24 mouse cellular contexts compared by ENCODE assay signal in genomic region chr1:33922975-33923374, GRCm38 (mm10).
"Had no signal": no experiment of that assay in that cellular context is flagged by ENCODE, and none has a peak within 500 bp of the region (broad histone marks: within the 10 kb centered on the region; RNA-seq: fewer than 3 reads in every experiment).

No protein-coding gene starts in this region.

- H3K4me2 ChIP-seq: heart, embryonic 12.5 days; hindbrain, embryonic 13.5 days; hindbrain, embryonic 15.5 days; limb, embryonic 12.5 days; liver, embryonic 11.5 days; liver, embryonic 13.5 days; liver, embryonic 15.5 days had no signal

- ATAC-seq: forebrain, postnatal 0 days; hindbrain, postnatal 0 days; intestine, embryonic 16.5 days; liver, postnatal 0 days had no signal

- H3K4me3 ChIP-seq: heart, embryonic 10.5 days; heart, embryonic 12.5 days; hindbrain, embryonic 13.5 days; hindbrain, embryonic 15.5 days; limb, embryonic 12.5 days; liver, embryonic 13.5 days; liver, embryonic 15.5 days had no signal

- DNase-seq: forebrain, postnatal 0 days; gastrocnemius, postnatal 14 days; gastrocnemius, postnatal 36 days; heart, adult 18-20 months; heart, postnatal 10 days; heart, postnatal 36 days; kidney, adult 2 months; kidney, adult 9 months; kidney, postnatal 25 days; layer of hippocampus, adult 9-11 months; layer of hippocampus, postnatal 36 days; left cerebral cortex, postnatal 4 days; liver; liver, embryonic 13.5 days; liver, postnatal 0 days had no signal

- H3K9ac ChIP-seq: forebrain, postnatal 0 days; heart, embryonic 12.5 days; hindbrain, embryonic 13.5 days; hindbrain, embryonic 15.5 days; limb, embryonic 12.5 days; liver, embryonic 13.5 days; liver, embryonic 15.5 days; liver, postnatal 0 days had no signal

- H3K36me3 ChIP-seq: heart, embryonic 10.5 days; heart, embryonic 12.5 days; limb, embryonic 12.5 days; liver, embryonic 13.5 days; liver, embryonic 15.5 days had no signal

- H3K27ac ChIP-seq: heart, embryonic 10.5 days; hindbrain, embryonic 13.5 days; hindbrain, embryonic 15.5 days; hindbrain, postnatal 0 days; limb, embryonic 12.5 days; liver, embryonic 13.5 days; liver, embryonic 15.5 days had no signal

- H3K9me3 ChIP-seq: heart, embryonic 10.5 days; heart, embryonic 12.5 days; hindbrain, embryonic 13.5 days; hindbrain, embryonic 15.5 days; limb, embryonic 12.5 days; liver, embryonic 13.5 days; liver, embryonic 15.5 days had no signal

- H3K27me3 ChIP-seq: heart, embryonic 12.5 days; hindbrain, embryonic 13.5 days; hindbrain, embryonic 15.5 days; limb, embryonic 12.5 days; liver, embryonic 13.5 days; liver, embryonic 15.5 days had no signal

- H3K4me1 ChIP-seq: heart, embryonic 10.5 days; heart, embryonic 12.5 days; hindbrain, embryonic 13.5 days; hindbrain, embryonic 15.5 days; limb, embryonic 12.5 days; liver, embryonic 13.5 days had no signal
